In genomic region chr9:16402815-16403214, GRCm38 (mm10) we compare ENCODE assay signal across 15 mouse cellular contexts.
DNase-seq lines count a peak whose midpoint lies in the region; ATAC-seq and TF ChIP-seq lines count a peak whose summit lies in the region.
"Had no signal": no experiment of that assay in that cellular context is flagged by ENCODE, and none has a peak within 500 bp of the region (broad histone marks: within the 10 kb centered on the region; RNA-seq: fewer than 3 reads in every experiment).

No protein-coding gene starts in this region.

- ATAC-seq in frontal cortex, adult (ENCODE audit: low TSS enrichment): peak; percentile 88
- ATAC-seq in megakaryocyte progenitor cell, adult 5-6 weeks (replicated peaks; ENCODE audit: poor library complexity): no peak
- ATAC-seq: forebrain, embryonic 14.5 days; forebrain, embryonic 16.5 days had no signal

- TF ChIP-seq CTCF in brain, embryonic 14.5 days (IDR thresholded peaks at IDR 0.05; ENCODE audit: borderline replicate concordance, extremely low read depth, insufficient read depth, insufficient read length): no peak

- no peak for TF ChIP-seq POLR2A in brain, embryonic 14.5 days (IDR thresholded peaks at IDR 0.05; ENCODE audit: borderline replicate concordance, extremely low read depth, insufficient read depth, insufficient read length, poor library complexity, severe bottlenecking)

- DNase-seq in frontal cortex, postnatal 10 days (ENCODE audit: low spot score in 2 of 2): no peak
- peak; percentile 68 for DNase-seq in brain, adult 2 months (ENCODE audit: low read depth, low spot score)
- DNase-seq in brain, embryonic 14.5 days (ENCODE audit: low read depth): peak; percentile 17
- DNase-seq: adrenal gland, adult 2 months; adrenal gland, postnatal 14 days; adrenal gland, postnatal 36 days; cerebellum, adult 11-12 months; cerebellum, adult 2 months; cerebellum, adult 9-10 months; cerebellum, postnatal 10 days; cerebellum, postnatal 25 days had no signal

Comparison
In these comparisons a context has a peak if more than half of its experiments do, and no peak if none do; other contexts are left out.
1. DNase-seq: peak in brain, adult 2 months (single experiment) and brain, embryonic 14.5 days (single experiment); none in frontal cortex, postnatal 10 days (0 of 2).